Mouse (Mus musculus) layer of hippocampus, adult 2 months (tissue): ENCODE measurements around the gene Gm21970. TPM values are rescaled to one million over a fixed set of nuclear protein-coding genes. Genes with fewer than 3 reads are reported as not detected.
A peak's percentile ranks its signal among the peaks of the same experiment; 100 is the strongest.
"Not testable (repeated sequence)": the region's sequence is repeated elsewhere in the genome, so short reads cannot be mapped to it uniquely, and the experiment has no call there.

Experiments used
- DNase-seq, 2 experiments: peaks; one replicate each; pipeline ENCODE4 v3.0.0; 2022; ENCODE audit warnings: low spot score in 2 of 2
- H3K27ac ChIP-seq: fragments of 200-600 bp; 2 replicates; pipeline ENCODE4 v1.8.1; 2022
- H3K4me3 ChIP-seq: fragments of 200-600 bp; 2 replicates; pipeline ENCODE4 v1.8.1; 2022; ENCODE audit warnings: mild to moderate bottlenecking
- CTCF ChIP-seq: fragments of 200-600 bp; conservative IDR thresholded peaks from 2 replicates; pipeline ENCODE4 v1.8.1; 2022; ENCODE audit warnings: antibody characterized with exemption, mild to moderate bottlenecking, moderate library complexity
- total RNA-seq, 2 experiments: library from RNA; stranded (reverse); gene quantifications; 2 replicates each; pipeline ENCODE4 v1.2.3; 2021

The Gm21970 gene
- total RNA-seq, 2 experiments from 2014 or later = not detected

DNA sequence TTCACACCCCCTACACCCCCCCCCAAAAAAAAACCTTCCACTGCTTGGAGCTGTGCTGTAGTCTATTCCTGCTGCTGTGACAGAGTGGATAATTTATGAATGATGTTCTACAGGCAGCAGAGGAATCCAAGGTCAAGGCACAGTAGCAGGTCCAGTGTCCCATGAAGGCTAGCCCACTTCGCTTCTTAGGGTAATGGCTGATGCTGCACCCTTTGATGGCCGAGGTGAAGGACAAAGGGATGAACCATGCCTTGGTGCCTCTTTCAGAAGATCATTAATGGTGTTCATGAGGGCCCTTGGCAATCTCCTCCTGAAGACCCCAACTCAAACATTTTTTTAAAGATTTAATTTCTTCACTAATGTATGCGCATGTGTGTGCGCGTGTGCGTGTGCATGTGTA is 24.8 kb downstream of the Gm21970 start:
- DNase-seq = no peak
- no peak for TF ChIP-seq CTCF
- Histone ChIP-seq H3K27ac (no peak overlapping the region), H3K4me3 (no peak overlapping the region)

DNA sequence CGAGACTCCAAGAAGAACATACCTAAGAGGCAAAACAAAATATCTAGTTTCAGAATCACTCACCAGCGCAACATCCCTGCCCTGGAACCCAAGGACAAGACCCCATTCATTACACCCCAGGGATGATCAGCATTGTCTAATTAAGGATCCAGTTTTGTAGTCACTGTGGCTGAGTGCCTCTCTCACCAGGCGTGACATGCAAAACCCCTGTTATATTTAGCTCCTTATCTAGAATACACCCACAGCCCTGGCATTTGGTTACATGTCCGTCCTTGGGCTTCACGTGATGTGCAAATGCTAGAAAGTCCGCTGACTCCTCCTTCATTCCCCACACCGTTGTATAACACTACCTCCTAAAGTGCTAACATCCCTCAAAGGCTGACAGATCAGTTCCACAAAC is 25.4 kb downstream of the Gm21970 start:
- DNase-seq = no peak
- no peak overlapping the region for H3K27ac ChIP-seq
- TF ChIP-seq CTCF = no peak
- no peak overlapping the region for H3K4me3 ChIP-seq

DNA sequence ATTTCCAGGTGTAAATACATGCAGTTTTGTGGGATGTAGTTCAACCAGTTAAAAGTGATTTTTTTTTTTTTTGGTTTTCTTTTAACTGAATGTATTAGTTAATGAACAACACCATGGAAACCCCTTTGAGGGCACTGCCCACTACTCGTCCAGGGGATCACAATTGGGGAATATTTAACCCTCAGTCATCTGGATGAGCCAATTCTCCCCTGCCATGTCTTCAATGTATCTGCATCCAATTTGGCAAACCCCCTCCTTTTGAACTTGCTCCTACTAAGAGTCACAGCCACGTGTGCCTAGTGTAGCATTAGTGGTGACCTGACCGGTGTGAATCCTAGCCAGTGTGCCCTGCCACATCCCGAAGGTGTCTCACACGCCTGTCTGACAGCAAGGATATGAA is 27.0 kb downstream of the Gm21970 start:
- no peak for TF ChIP-seq CTCF
- Histone ChIP-seq H3K27ac (no peak overlapping the region), H3K4me3 (no peak overlapping the region)
- DNase-seq = no peak

DNA sequence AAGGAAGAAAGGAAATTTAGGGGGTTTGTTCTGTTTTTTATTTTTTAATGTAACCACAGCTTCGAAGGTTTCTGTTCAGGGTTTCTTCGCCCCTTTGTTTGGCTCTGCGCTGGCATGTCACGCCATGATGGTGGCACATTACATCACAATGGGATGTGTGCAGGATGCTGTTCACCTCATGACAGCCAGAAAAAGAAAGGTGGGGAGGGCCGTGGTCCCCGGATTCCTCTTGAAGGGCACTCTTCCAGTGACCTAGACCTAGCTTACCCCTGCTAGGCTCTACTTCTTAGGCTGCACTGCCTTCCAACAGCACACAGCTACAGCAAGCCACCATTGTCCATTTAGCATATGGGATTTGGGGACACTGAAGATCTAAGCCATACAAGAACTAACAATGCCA is 34.3 kb downstream of the Gm21970 start:
- no peak for TF ChIP-seq CTCF
- Histone ChIP-seq H3K27ac (no peak overlapping the region), H3K4me3 (no peak overlapping the region)
- no peak for DNase-seq

DNA sequence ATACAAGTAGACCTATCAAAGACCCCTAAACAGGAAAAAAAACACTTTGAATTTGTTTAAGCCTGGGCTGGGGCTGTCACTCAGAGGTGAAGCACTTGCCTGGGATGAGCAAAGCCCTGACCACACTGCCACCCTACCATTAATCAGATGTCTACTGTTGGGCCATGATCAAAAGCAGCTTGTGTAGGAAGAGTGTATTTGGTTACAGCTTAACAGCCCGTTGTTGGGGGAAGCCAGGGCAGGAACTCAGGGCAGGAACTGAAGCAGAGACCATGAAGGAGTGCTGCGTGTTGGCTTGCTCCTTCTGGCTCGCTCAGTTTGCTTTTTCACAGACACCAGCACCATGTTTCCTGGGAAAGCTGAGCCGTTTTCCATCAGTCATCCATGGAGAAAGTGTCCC is 35.1 kb downstream of the Gm21970 start:
- no peak for DNase-seq
- Histone ChIP-seq H3K27ac (no peak overlapping the region), H3K4me3 (no peak overlapping the region)
- TF ChIP-seq CTCF = no peak

DNA sequence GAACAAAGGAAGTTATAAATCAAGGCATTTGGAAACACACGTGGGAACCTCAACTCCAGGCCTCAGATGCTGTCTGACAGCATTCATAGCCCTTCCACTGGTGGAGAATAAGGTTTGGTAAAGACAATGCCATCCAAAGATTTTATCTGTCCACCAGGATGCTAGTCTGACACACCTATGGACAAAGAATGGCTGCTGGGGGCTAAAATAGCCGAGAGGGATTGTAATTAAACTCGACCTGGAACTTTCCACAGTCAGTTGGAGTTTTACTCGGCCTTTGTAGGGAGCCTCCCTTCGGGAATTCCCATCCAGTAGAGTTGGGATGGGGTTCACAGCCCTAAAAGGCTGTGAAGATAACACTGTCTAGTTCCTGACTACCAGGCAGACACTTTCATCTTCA is 35.9 kb downstream of the Gm21970 start:
- no peak for TF ChIP-seq CTCF
- no peak for DNase-seq
- Histone ChIP-seq H3K4me3 (no peak overlapping the region), H3K27ac (no peak overlapping the region)

DNA sequence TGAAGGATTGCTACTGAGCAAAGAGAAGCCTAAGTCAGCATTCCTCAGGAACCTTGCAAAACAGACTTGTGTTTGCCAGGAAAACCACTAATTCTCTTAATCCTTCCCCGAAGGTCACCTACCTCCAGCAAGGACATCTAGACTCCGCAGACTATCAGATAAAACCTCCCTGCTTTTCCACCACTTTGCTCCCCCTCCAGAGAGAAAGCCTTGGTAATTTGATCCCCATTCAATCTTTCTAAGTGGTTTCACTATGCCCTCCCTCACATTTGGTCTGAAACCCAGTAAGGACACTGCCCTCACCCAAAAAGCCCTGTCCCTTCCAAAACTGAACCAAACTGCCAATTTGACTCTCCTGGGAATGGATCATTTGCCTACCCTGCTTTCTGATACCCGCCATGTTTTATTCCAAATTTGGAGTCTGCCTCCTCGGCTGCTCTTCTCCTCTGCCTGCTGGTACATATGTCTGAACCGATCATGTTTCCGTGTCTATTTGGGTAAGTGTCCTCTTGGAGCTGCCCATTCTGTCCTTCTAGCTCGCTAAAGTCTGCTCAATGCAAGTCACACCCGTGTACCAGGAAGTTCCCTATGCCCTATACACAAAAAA is 36.8 kb downstream of the Gm21970 start:
- Histone ChIP-seq H3K27ac (no peak overlapping the region), H3K4me3 (no peak overlapping the region)
- DNase-seq = no peak
- TF ChIP-seq CTCF = no peak

DNA sequence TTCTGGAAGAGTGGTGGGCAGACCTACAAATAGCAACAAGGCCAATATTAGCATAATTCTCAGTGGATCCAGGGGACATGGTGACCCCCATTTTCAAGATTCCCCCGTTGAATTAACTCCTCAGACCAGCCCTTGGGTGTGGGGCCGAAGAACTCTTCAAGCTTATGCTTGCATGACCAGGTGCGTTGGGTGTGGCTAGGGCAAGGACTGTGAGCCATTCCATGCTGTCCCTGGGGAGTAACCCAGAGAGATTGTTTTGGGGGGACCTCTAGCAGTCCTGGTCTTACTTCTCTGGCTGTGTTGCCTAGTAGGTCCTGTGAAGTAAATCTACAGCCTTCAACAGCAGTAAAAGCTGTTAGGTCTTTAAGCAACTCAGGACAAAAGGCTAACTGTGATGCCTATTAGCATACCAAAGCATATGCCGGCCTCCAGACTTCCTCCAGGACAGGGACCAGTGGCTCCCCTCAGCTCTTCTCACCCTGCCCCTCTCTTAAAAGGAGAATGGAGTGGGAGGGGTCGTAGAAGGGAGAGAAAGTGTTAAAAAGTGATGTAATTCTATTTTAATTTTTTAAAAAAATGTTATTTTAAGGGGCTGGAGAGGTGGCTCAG is 41.3 kb downstream of the Gm21970 start:
- no peak for DNase-seq
- H3K27ac ChIP-seq = no peak overlapping the region
- H3K4me3 ChIP-seq = no peak overlapping the region
- TF ChIP-seq CTCF = no peak

DNA sequence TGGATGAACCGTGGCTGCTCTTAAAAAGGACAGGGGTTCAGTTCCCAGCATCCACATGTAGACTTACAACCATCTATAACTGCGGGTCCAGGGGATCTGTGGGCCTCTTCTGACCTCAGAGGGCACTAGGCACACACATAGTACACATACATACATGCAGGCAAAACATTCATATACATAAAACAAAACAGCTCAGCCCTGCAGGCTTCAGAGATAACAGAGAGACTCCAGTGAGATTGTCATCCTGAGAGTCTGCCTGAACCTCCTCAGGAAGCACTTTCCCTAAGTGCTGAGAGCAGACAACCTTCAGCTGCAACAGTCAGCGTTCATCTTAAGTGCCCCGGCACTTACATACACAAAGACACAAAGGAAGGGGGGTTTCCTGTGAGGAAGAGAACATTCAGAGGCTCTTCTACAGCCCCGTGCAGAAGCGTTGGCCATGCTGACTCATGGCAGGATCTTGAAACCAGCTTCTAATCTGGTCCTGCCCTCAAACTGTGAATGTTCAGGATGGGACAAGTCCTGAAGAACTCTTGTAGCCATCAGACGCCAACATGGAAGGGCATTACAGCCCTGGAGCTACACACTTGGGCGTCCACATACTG is 41.9 kb downstream of the Gm21970 start:
- Histone ChIP-seq H3K4me3 (no peak overlapping the region), H3K27ac (no peak overlapping the region)
- no peak for DNase-seq
- TF ChIP-seq CTCF = no peak

DNA sequence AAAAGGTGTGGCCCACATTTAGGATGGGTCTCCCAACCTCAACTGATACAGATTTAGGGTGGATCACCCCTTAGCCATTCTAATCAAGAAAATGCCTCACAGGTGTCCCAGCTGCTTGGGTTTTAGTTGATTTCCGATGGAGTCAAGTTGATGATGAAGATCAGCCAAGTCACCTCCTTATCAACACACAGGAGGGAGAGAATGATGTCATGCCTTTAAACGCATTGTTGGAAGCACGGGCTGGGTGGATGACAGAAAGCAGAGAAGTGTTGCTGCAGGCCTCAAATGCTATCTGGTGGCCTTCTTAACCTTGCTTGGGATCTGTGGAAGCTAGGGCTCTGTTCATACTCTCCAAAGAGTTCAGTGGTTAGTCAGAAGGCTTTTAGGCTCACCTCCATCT is 42.6 kb downstream of the Gm21970 start:
- TF ChIP-seq CTCF = no peak
- no peak for DNase-seq
- Histone ChIP-seq H3K27ac (no peak overlapping the region), H3K4me3 (no peak overlapping the region)

DNA sequence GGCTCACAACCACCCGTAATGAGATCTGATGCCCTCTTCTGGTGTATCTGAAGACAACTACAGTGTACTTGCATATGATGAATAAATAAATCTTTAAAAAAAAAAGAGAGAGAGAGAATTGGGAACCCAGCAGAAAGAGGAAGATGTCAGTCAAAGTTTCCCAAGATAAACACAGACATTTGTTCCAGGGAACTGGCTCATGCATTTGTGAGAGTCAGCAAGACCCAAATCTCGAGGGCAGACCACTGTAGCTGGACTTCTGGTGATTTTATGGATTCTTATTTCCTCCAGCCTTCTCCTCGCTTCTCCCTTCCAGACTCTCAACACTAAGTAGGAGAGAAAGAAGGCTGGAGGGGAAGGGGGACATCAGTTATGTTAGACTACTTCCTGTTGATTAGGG is 46.6 kb downstream of the Gm21970 start:
- DNase-seq = no peak
- no peak for TF ChIP-seq CTCF
- Histone ChIP-seq H3K27ac (no peak overlapping the region), H3K4me3 (no peak overlapping the region)

DNA sequence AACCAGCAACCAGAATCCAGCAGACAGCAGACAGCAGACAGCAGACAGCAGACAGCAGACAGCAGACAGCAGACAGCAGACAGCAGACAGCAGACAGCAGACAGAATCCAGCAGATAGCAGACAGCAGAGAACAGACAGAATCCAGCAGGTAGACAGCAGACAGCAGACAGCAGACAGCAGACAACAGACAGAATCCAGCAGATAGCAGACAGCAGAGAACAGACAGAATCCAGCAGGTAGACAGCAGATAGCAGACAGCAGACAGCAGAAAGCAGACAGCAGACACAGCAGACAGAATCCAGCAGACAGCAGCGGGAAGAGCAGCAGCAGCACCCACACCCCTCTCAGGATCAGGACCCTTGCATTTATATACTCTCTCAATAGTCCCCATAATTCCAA is 47.1 kb downstream of the Gm21970 start:
- H3K27ac ChIP-seq, DNase-seq, H3K4me3 ChIP-seq: not testable (repeated sequence)

DNA sequence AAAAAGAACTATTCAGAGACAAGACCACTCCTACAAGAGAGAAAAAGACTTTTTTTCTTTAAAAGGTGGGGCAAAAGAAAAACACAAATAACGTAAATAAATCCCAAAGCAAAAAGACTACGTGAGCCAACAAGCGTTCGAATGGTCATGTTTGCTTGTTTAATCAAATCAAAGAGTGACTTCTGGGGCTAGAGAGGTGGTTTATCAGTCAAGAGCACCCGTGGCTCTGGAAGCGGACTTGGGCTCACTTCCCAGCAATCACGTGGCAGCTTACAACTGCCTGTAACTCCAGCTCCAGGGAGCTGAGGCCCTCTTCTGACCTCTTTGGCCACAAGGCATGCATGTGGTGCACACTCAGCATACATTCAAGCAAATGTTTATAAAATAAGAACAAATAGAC is 49.8 kb downstream of the Gm21970 start:
- Histone ChIP-seq H3K4me3 (no peak overlapping the region), H3K27ac (peak overlapping the region; percentile 61; the same call in 1 of the 2 replicates)
- TF ChIP-seq CTCF = peak; percentile 60
- no peak for DNase-seq

DNA sequence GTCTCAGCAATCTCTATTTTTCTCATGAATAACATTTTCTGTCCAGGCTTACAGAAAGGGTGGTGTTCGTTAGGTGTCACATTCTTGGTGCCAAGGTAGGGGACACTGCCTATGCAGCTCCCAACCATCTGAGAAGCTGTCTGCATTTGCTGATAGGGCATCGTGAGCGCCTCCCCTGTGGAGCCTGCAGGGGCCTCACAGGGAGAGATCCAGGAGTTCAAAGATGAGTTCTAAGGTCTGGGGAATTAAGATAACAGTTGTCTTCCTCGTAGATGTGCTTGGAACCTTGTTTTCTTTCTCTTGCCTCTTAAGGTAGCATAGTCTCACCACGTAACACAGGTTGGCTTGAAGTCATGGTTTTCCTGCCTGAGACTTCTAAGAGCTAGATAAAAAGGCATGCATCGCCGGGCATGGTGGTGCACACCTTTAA is 50.3 kb downstream of the Gm21970 start:
- no peak for TF ChIP-seq CTCF
- H3K4me3 ChIP-seq = no peak overlapping the region
- peak overlapping the region; percentile 19; the same call in 1 of the 2 replicates for H3K27ac ChIP-seq
- no peak for DNase-seq
